Mouse (Mus musculus): ENCODE measurements around the gene Sdha. TPM values are rescaled to one million over a fixed set of nuclear protein-coding genes. Genes with fewer than 3 reads are reported as not detected.

Gene Sdha
- polyA plus RNA-seq, 1 experiment = 83.1 TPM

- Histone ChIP-seq H3K36me3 (ENCODE audit: control insufficient read depth, insufficient read depth, low read length) (no peaks in the 10 kb centered on the region), H3K4me1 (ENCODE audit: control insufficient read depth, insufficient read depth, low read length) (no peaks in the 10 kb centered on the region), H3K27ac (ENCODE audit: control insufficient read depth, insufficient read depth, low read depth, low read length) (no peak overlapping the region), H3K27me3 (ENCODE audit: control insufficient read depth, insufficient read depth, low read length) (no peaks in the 10 kb centered on the region), H3K4me3 (ENCODE audit: control insufficient read depth, low read depth, low read length) (no peak overlapping the region)
- TF ChIP-seq POLR2A (IDR thresholded peaks at IDR 0.05; ENCODE audit: control insufficient read depth, low read depth, low read length) (no peak), CTCF (IDR thresholded peaks at IDR 0.05; ENCODE audit: control insufficient read depth, insufficient read depth, insufficient replicate concordance, low read depth, low read length) (no peak)
Measured at GRCm38 (mm10) chr13:74275726-74276125, 74.4 kb downstream of the Sdha start.

Other genes with a start within 250 kb of the Sdha start
- 1.0 and 1.9 TPM in 2 replicates for gene Slc9a3, start 228.8 kb downstream of the Sdha start, polyA plus RNA-seq (2012; rRNA removed)
- gene Exoc3, start 141.5 kb downstream of the Sdha start, polyA plus RNA-seq (2012; rRNA removed) = 28.4 and 34.2 TPM in 2 replicates
- gene Ahrr, start 57.9 kb downstream of the Sdha start, polyA plus RNA-seq (2012; rRNA removed) = 0.07 and 0.46 TPM in 2 replicates
- 37.6 and 40.7 TPM in 2 replicates for gene Pdcd6, start 32.7 kb downstream of the Sdha start, polyA plus RNA-seq (2012; rRNA removed)
- 4.7 and 5.2 TPM in 2 replicates for gene Ccdc127, start within 50 bp of the Sdha start, polyA plus RNA-seq (2012; rRNA removed)
- gene Lrrc14b, start 13.7 kb upstream of the Sdha start, polyA plus RNA-seq (2012; rRNA removed) = 0.06 and 0.08 TPM in 2 replicates
- 2.2 and 2.3 TPM in 2 replicates for gene Zfp72, start 40.6 kb upstream of the Sdha start, polyA plus RNA-seq (2012; rRNA removed)
- 1.8 and 2.9 TPM in 2 replicates for gene Ftl1-ps1, start 49.4 kb upstream of the Sdha start, polyA plus RNA-seq (2012; rRNA removed)
- gene Zfp825, start 143.7 kb upstream of the Sdha start, polyA plus RNA-seq (2012; rRNA removed) = 0.35 and 0.52 TPM in 2 replicates